Mouse (Mus musculus) effector memory CD4-positive, alpha-beta T cell, adult 5 months (primary cell): Measurements from ENCODE around the gene Irx2. TPM values are rescaled to one million over a fixed set of nuclear protein-coding genes. Genes with fewer than 3 reads are reported as not detected.

Source experiments
- polyA plus RNA-seq: library from polyadenylated mRNA; unstranded; fragments of 100-300 nt; shearing (Covaris generic); gene quantifications from one replicate; pipeline ENCODE4 v1.2.1, GENCODE M21; 2017

Gene Irx2
- not detected for polyA plus RNA-seq

DNA sequence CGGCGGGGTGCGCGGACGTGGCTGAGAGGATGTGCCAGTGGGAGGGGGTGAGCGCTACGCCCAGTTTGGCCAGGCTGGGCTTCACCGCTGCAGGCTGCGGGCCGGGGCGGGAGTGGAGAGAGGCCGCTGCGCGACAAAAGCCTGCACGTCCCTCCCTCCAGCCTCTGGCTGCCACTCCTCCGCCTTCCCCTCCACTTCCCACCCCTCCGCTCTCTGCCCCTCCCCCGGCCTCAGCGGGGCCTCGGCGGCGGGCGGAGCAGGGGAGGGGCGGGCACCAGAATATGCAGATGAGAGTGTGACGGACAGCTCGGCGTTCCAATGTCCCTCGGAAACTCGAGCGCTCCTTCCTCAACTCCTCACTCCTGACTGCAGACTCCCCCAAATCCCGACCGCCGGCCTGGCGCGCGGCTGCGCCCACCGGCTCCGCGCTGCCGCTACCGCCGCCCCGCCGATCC lies at the start of gene Irx2:
Gene Irx2, plus strand, starts transcription at position 359 of the 455 bp plus-strand sequence.

